ENCODE assay signal across 8 mouse cellular contexts in genomic region chr8:114133510-114134362, GRCm38 (mm10). TPM values are rescaled to one million over a fixed set of nuclear protein-coding genes. Genes with fewer than 3 reads are reported as not detected.
DNase-seq lines count a peak whose midpoint lies in the region; ATAC-seq and TF ChIP-seq lines count a peak whose summit lies in the region.

TSS of gene Nudt7 (plus strand) at chr8:114133557.

- WGBS in hindbrain, embryonic 10.5 days: 4% methylated on average over 23 of the region's 23 CpGs
- 2% methylated on average over 23 of the region's 23 CpGs for WGBS in lung, embryonic 15.5 days
- under 1% methylated on average over 23 of the region's 23 CpGs for WGBS in thymus, adult 2 months

- POLR2A ChIA-PET in Patski (lab: Charles Lee): interaction anchor here (0.6 kb wide), 1 partner anchor 306 kb away, joined by 3 read pairs; the partner anchor contains the start of gene Wwox

- peak within 1 kb of the TSS; percentile 61 for H3K4me3 ChIP-seq in hindbrain, embryonic 10.5 days
- peak within 1 kb of the TSS; percentile 63 for H3K4me3 ChIP-seq in lung, embryonic 15.5 days
- peak within 1 kb of the TSS; percentile 55 for H3K4me3 ChIP-seq in thymus, adult 2 months (ENCODE audit: control insufficient read depth, insufficient read depth, low read length)

- peak within 1 kb of the TSS; percentile 56 for H3K9ac ChIP-seq in lung, embryonic 15.5 days

- peak; percentile 52; the same call in 1 of the 2 replicates for TF ChIP-seq POLR2A in thymus, adult 2 months (IDR thresholded peaks at IDR 0.05; ENCODE audit: control insufficient read depth, extremely low read depth, insufficient read depth, low read length, poor library complexity)

- H3K4me1 ChIP-seq in hindbrain, embryonic 10.5 days (replicated peaks): peaks cover 13% of the 10 kb centered on the region
- H3K4me1 ChIP-seq in lung, embryonic 15.5 days: peaks cover 9% of the 10 kb centered on the region
- peaks cover 8% of the 10 kb centered on the region for H3K4me1 ChIP-seq in thymus, adult 2 months (replicated peaks; ENCODE audit: control insufficient read depth, insufficient read depth, low read length)

- CTCF ChIA-PET in Patski (lab: Charles Lee): no interaction called here

- ATAC-seq in Patski: peak; percentile 90
- peak; percentile 94 for ATAC-seq in lung, embryonic 15.5 days (ENCODE audit: borderline replicate concordance, extremely low read depth, low FRiP score, low TSS enrichment)

- H3K27me3 ChIP-seq in Patski: no peaks in the 10 kb centered on the region
- H3K27me3 ChIP-seq in hindbrain, embryonic 10.5 days (ENCODE audit: insufficient read depth, poor library complexity, severe bottlenecking): no peaks in the 10 kb centered on the region
- H3K27me3 ChIP-seq in lung, embryonic 15.5 days: no peaks in the 10 kb centered on the region
- H3K27me3 ChIP-seq in thymus, adult 2 months (ENCODE audit: control insufficient read depth, insufficient read depth, low read length): no peaks in the 10 kb centered on the region

- peak within 1 kb of the TSS; percentile 76 for H3K4me2 ChIP-seq in lung, embryonic 15.5 days

- peak within 1 kb of the TSS; percentile 82 for H3K27ac ChIP-seq in hindbrain, embryonic 10.5 days
- peak within 1 kb of the TSS; percentile 62 for H3K27ac ChIP-seq in lung, embryonic 15.5 days
- H3K27ac ChIP-seq in thymus, adult 2 months (ENCODE audit: control insufficient read depth, insufficient read depth, low read length): peak within 1 kb of the TSS; percentile 4; the same call in 1 of the 2 replicates

- no peaks in the 10 kb centered on the region for H3K9me3 ChIP-seq in hindbrain, embryonic 10.5 days
- no peaks in the 10 kb centered on the region for H3K9me3 ChIP-seq in lung, embryonic 15.5 days

- no peak for TF ChIP-seq CTCF in Patski (IDR thresholded peaks at IDR 0.05)
- TF ChIP-seq CTCF in thymus, adult 2 months (IDR thresholded peaks at IDR 0.05; ENCODE audit: borderline replicate concordance, control insufficient read depth, extremely low read depth, insufficient read depth, low read length, poor library complexity): no peak; the same call in 1 of the 2 replicates

- no peaks in the 10 kb centered on the region for H3K36me3 ChIP-seq in hindbrain, embryonic 10.5 days
- no peaks in the 10 kb centered on the region for H3K36me3 ChIP-seq in lung, embryonic 15.5 days
- no peaks in the 10 kb centered on the region for H3K36me3 ChIP-seq in thymus, adult 2 months (ENCODE audit: control insufficient read depth, insufficient read depth, low read length)

- DNase-seq in Patski (ENCODE audit: low read depth, low spot score): peak; percentile 85
- DNase-seq in cerebellum, postnatal 10 days: peak; percentile 76 to 85
- DNase-seq in frontal cortex, adult 2 months (ENCODE audit: extremely low spot score in 1 of 2, low spot score in 1 of 2): peak; percentile 79 to 88
- peak; percentile 91 for DNase-seq in hindbrain, embryonic 10.5 days (ENCODE audit: low spot score)
- peak; percentile 47 for DNase-seq in layer of hippocampus, adult 9-10 months (ENCODE audit: low spot score)
- peak; percentile 90 for DNase-seq in ovary, adult 18-20 months (ENCODE audit: low spot score)
- peak; percentile 87 for DNase-seq in thymus, adult 2 months

- in situ Hi-C loops in Patski (cut with MboI; ENCODE audit: low pct_unique_long_range_greater_than_20kb): no loop called here

RNA-seq across cellular contexts. Expression of gene Nudt7, which starts in this region (rescaled TPM):
- polyA plus RNA-seq in Patski (2021): 26.8 TPM
- polyA plus RNA-seq in frontal cortex, adult 2 months (2012; rRNA removed): 8.3 and 9.7 TPM in 2 replicates
- 10.2 and 13.2 TPM in 2 replicates for polyA plus RNA-seq in hindbrain, embryonic 10.5 days (2016; fragmentation: Nextera tagmentation; extraction: Ambion mirVana)
- 19.0 and 20.7 TPM in 2 replicates for polyA plus RNA-seq in lung, embryonic 15.5 days (2015; fragmentation: Nextera tagmentation; extraction: Ambion mirVana)
- polyA plus RNA-seq in thymus, adult 2 months (2012; rRNA removed): 9.1 and 9.7 TPM in 2 replicates

Comparison
In these comparisons a context has a peak if more than half of its experiments do, and no peak if none do; other contexts are left out.
1. Peak in every context shown above with its lines: DNase-seq, ATAC-seq, H3K4me3 ChIP-seq and H3K27ac ChIP-seq.
2. H3K27ac ChIP-seq: peak in every context shown above with its lines; median percentile 82 in hindbrain, embryonic 10.5 days; 62 in lung, embryonic 15.5 days; 4 in thymus, adult 2 months.